Comparison of ENCODE assay signal across 19 mouse cellular contexts in genomic region chr10:122727228-122727627, GRCm38 (mm10). TPM values are rescaled to one million over a fixed set of nuclear protein-coding genes. Genes with fewer than 3 reads are reported as not detected.
A peak's percentile ranks its signal among the peaks of the same experiment; 100 is the strongest.
DNase-seq lines count a peak whose midpoint lies in the region; ATAC-seq lines count a peak whose summit lies in the region.
"Had no signal": no experiment of that assay in that cellular context is flagged by ENCODE, and none has a peak within 500 bp of the region (broad histone marks: within the 10 kb centered on the region; RNA-seq: fewer than 3 reads in every experiment).

No protein-coding gene starts in this region.

- no peak overlapping the region for H3K9ac ChIP-seq in intestine, embryonic 16.5 days (ENCODE audit: low read depth, low read length)
- H3K9ac ChIP-seq in intestine, embryonic 15.5 days = no peak overlapping the region
- H3K9ac ChIP-seq in midbrain, embryonic 11.5 days (ENCODE audit: low read length) = no peak overlapping the region
- no peak overlapping the region for H3K9ac ChIP-seq in heart, embryonic 11.5 days (ENCODE audit: low read depth, low read length)
- H3K9ac ChIP-seq: embryonic facial prominence, embryonic 12.5 days; forebrain, embryonic 13.5 days; liver, embryonic 15.5 days; midbrain, embryonic 15.5 days had no signal

- H3K36me3 ChIP-seq in intestine, embryonic 16.5 days (ENCODE audit: control insufficient read depth, insufficient read depth, low read length) = no peaks in the 10 kb centered on the region
- no peaks in the 10 kb centered on the region for H3K36me3 ChIP-seq in intestine, embryonic 15.5 days
- H3K36me3 ChIP-seq in midbrain, embryonic 11.5 days (ENCODE audit: control insufficient read depth, insufficient read depth, low read length) = no peaks in the 10 kb centered on the region
- no peaks in the 10 kb centered on the region for H3K36me3 ChIP-seq in heart, embryonic 11.5 days (ENCODE audit: control insufficient read depth, insufficient read depth, low read length)
- H3K36me3 ChIP-seq: embryonic facial prominence, embryonic 12.5 days; liver, embryonic 15.5 days; midbrain, embryonic 15.5 days had no signal

- no peaks in the 10 kb centered on the region for H3K27me3 ChIP-seq in intestine, embryonic 16.5 days (replicated peaks; ENCODE audit: control insufficient read depth, insufficient read depth, low read length)
- no peaks in the 10 kb centered on the region for H3K27me3 ChIP-seq in intestine, embryonic 15.5 days (replicated peaks)
- H3K27me3 ChIP-seq in midbrain, embryonic 11.5 days (ENCODE audit: control insufficient read depth, insufficient read depth, low read length) = no peaks in the 10 kb centered on the region
- H3K27me3 ChIP-seq in heart, embryonic 11.5 days (ENCODE audit: control insufficient read depth, insufficient read depth, low read length) = no peaks in the 10 kb centered on the region
- H3K27me3 ChIP-seq: embryonic facial prominence, embryonic 12.5 days; forebrain, embryonic 13.5 days; liver, embryonic 15.5 days; midbrain, embryonic 15.5 days had no signal

- H3K9me3 ChIP-seq in intestine, embryonic 16.5 days (ENCODE audit: control insufficient read depth, low read length) = no peaks in the 10 kb centered on the region
- H3K9me3 ChIP-seq in intestine, embryonic 15.5 days = no peaks in the 10 kb centered on the region
- H3K9me3 ChIP-seq in midbrain, embryonic 11.5 days (ENCODE audit: control insufficient read depth, low read length) = no peaks in the 10 kb centered on the region
- no peaks in the 10 kb centered on the region for H3K9me3 ChIP-seq in heart, embryonic 11.5 days (replicated peaks; ENCODE audit: control insufficient read depth, low read length)
- H3K9me3 ChIP-seq: embryonic facial prominence, embryonic 12.5 days; forebrain, embryonic 13.5 days; liver, embryonic 15.5 days; midbrain, embryonic 15.5 days had no signal

- H3K4me1 ChIP-seq in intestine, embryonic 16.5 days (ENCODE audit: control insufficient read depth, insufficient read depth, low read length) = peaks cover 4% of the 10 kb centered on the region; the same call in 1 of the 2 replicates
- H3K4me1 ChIP-seq in intestine, embryonic 15.5 days (replicated peaks) = no peaks in the 10 kb centered on the region
- H3K4me1 ChIP-seq in midbrain, embryonic 11.5 days (ENCODE audit: control insufficient read depth, insufficient read depth, low read length) = no peaks in the 10 kb centered on the region
- peaks cover 5% of the 10 kb centered on the region; the same call in 1 of the 2 replicates for H3K4me1 ChIP-seq in heart, embryonic 11.5 days (ENCODE audit: control insufficient read depth, insufficient read depth, low read length)
- H3K4me1 ChIP-seq: embryonic facial prominence, embryonic 12.5 days; forebrain, embryonic 13.5 days; liver, embryonic 15.5 days; midbrain, embryonic 15.5 days had no signal

- H3K27ac ChIP-seq in intestine, embryonic 16.5 days (ENCODE audit: low read length) = no peak overlapping the region
- H3K27ac ChIP-seq in intestine, embryonic 15.5 days = no peak overlapping the region
- H3K27ac ChIP-seq in midbrain, embryonic 11.5 days (ENCODE audit: low read depth, low read length) = no peak overlapping the region
- H3K27ac ChIP-seq in heart, embryonic 11.5 days (ENCODE audit: low read depth, low read length) = no peak overlapping the region
- H3K27ac ChIP-seq: embryonic facial prominence, embryonic 12.5 days; forebrain, embryonic 13.5 days; layer of hippocampus, adult 2 months; liver, embryonic 15.5 days; macrophage; midbrain, embryonic 15.5 days had no signal

- peak; percentile 58 for ATAC-seq in intestine, embryonic 16.5 days
- no peak for ATAC-seq in intestine, embryonic 15.5 days
- ATAC-seq in midbrain, embryonic 11.5 days (ENCODE audit: low FRiP score) = no peak
- no peak for ATAC-seq in heart, embryonic 11.5 days (replicated peaks; ENCODE audit: insufficient number of reproducible peaks, low FRiP score, low TSS enrichment)
- ATAC-seq: forebrain, embryonic 13.5 days; midbrain, embryonic 15.5 days had no signal

- peak; percentile 40 for DNase-seq in CD4-positive, CD25-positive, alpha-beta regulatory T cell, adult 2 months (ENCODE audit: low read depth, low spot score)
- DNase-seq in induced T-regulatory cell, adult 2 months (ENCODE audit: low read depth) = peak; percentile 66
- peak; percentile 38 for DNase-seq in naive thymus-derived CD4-positive, alpha-beta T cell, adult 2 months (ENCODE audit: low read depth)
- DNase-seq in midbrain, embryonic 11.5 days (ENCODE audit: low spot score, missing footprints) = no peak
- DNase-seq in right cerebral cortex, postnatal 4 days = no peak
- DNase-seq: adrenal gland, adult 2 months; cerebellum, adult 9-10 months; gastrocnemius, postnatal 36 days; kidney, postnatal 10 days had no signal

- no peak overlapping the region for H3K4me3 ChIP-seq in intestine, embryonic 16.5 days (ENCODE audit: low read length)
- H3K4me3 ChIP-seq in intestine, embryonic 15.5 days (replicated peaks) = no peak overlapping the region
- H3K4me3 ChIP-seq in midbrain, embryonic 11.5 days (ENCODE audit: low read depth, low read length) = no peak overlapping the region
- no peak overlapping the region for H3K4me3 ChIP-seq in heart, embryonic 11.5 days (ENCODE audit: low read depth, low read length)
- H3K4me3 ChIP-seq: embryonic facial prominence, embryonic 12.5 days; erythroblast, embryonic 14.5 days; forebrain, embryonic 13.5 days; layer of hippocampus, adult 2 months; liver, embryonic 15.5 days; midbrain, embryonic 15.5 days had no signal

- H3K4me2 ChIP-seq in intestine, embryonic 16.5 days (ENCODE audit: low read depth, low read length) = no peak overlapping the region
- no peak overlapping the region for H3K4me2 ChIP-seq in intestine, embryonic 15.5 days (replicated peaks)
- H3K4me2 ChIP-seq in midbrain, embryonic 11.5 days = no peak overlapping the region
- H3K4me2 ChIP-seq in heart, embryonic 11.5 days = no peak overlapping the region
- H3K4me2 ChIP-seq: embryonic facial prominence, embryonic 12.5 days; forebrain, embryonic 13.5 days; liver, embryonic 15.5 days; midbrain, embryonic 15.5 days had no signal

- 35% methylated on average over 4 of the region's 4 CpGs for WGBS in intestine, embryonic 16.5 days
- 45% methylated on average over 4 of the region's 4 CpGs for WGBS in intestine, embryonic 15.5 days
- 84% methylated on average over 4 of the region's 4 CpGs for WGBS in midbrain, embryonic 11.5 days
- WGBS in heart, embryonic 11.5 days (ENCODE audit: insufficient replicate concordance) = 30% methylated on average over 4 of the region's 4 CpGs

RNA-seq across cellular contexts. Expression of gene Ppm1h, which starts 48.7 kb away (rescaled TPM):
- polyA plus RNA-seq in intestine, embryonic 16.5 days (2015; fragmentation: Nextera tagmentation; extraction: Ambion mirVana) = 14.8 and 16.2 TPM in 2 replicates
- 13.7 and 14.8 TPM in 2 replicates for polyA plus RNA-seq in intestine, embryonic 15.5 days (2015; fragmentation: Nextera tagmentation; extraction: Ambion mirVana)
- polyA plus RNA-seq in midbrain, embryonic 11.5 days (2014; fragmentation: Nextera tagmentation; extraction: Ambion mirVana) = 5.4 and 5.9 TPM in 2 replicates
- 3.2 and 3.9 TPM in 2 replicates for polyA plus RNA-seq in heart, embryonic 11.5 days (2014; fragmentation: Nextera tagmentation; extraction: Ambion mirVana)
- polyA plus RNA-seq: erythroblast, embryonic 14.5 days had no signal

Comparison
In these comparisons a context has a peak if more than half of its experiments do, and no peak if none do; other contexts are left out.
1. DNase-seq: peak in CD4-positive, CD25-positive, alpha-beta regulatory T cell, adult 2 months (single experiment), induced T-regulatory cell, adult 2 months (single experiment) and naive thymus-derived CD4-positive, alpha-beta T cell, adult 2 months (single experiment); none in midbrain, embryonic 11.5 days (single experiment) and right cerebral cortex, postnatal 4 days (single experiment).